In genomic region chr6:145604648-145605047, GRCm38 (mm10) we compare ENCODE assay signal across 28 mouse cellular contexts. TPM values are rescaled to one million over a fixed set of nuclear protein-coding genes. Genes with fewer than 3 reads are reported as not detected.
A peak's percentile ranks its signal among the peaks of the same experiment; 100 is the strongest.
DNase-seq lines count a peak whose midpoint lies in the region; ATAC-seq lines count a peak whose summit lies in the region.
"Had no signal": no experiment of that assay in that cellular context is flagged by ENCODE, and none has a peak within 500 bp of the region (broad histone marks: within the 10 kb centered on the region; RNA-seq: fewer than 3 reads in every experiment).

No protein-coding gene starts in this region.

- DNase-seq in lung, postnatal 36 days = no peak
- peak; percentile 17 for DNase-seq in 416B (ENCODE audit: low read depth)
- peak; percentile 29 for DNase-seq in lung, postnatal 10 days
- no peak for DNase-seq in embryo, embryonic 9.5 days (ENCODE audit: extremely low spot score)
- DNase-seq: adrenal gland, postnatal 14 days; cerebellum, adult 8-10 months; cerebellum, postnatal 36 days; embryo, embryonic 11 days; gastrocnemius, postnatal 25 days; heart, adult 2 months; heart, postnatal 4 days; kidney, adult 9 months; kidney, postnatal 14 days; thymus, adult 18-20 months; thymus, postnatal 36 days had no signal

- H3K4me1 ChIP-seq in forebrain, embryonic 15.5 days = 0 out of 2 replicates have a peak, but pooled peaks cover 2% of the 10 kb centered on the region
- no peaks in the 10 kb centered on the region for H3K4me1 ChIP-seq in forebrain, embryonic 16.5 days (replicated peaks; ENCODE audit: control insufficient read depth, insufficient read depth, low read length)
- H3K4me1 ChIP-seq in lung, embryonic 15.5 days = 0 out of 2 replicates have a peak, but pooled peaks cover 12% of the 10 kb centered on the region
- H3K4me1 ChIP-seq: liver, embryonic 15.5 days; stomach, embryonic 15.5 days had no signal

- H3K36me3 ChIP-seq in forebrain, embryonic 15.5 days = no peaks in the 10 kb centered on the region
- no peaks in the 10 kb centered on the region for H3K36me3 ChIP-seq in forebrain, embryonic 16.5 days (ENCODE audit: control insufficient read depth, insufficient read depth)
- H3K36me3 ChIP-seq in lung, embryonic 15.5 days = no peaks in the 10 kb centered on the region
- H3K36me3 ChIP-seq: heart, embryonic 15.5 days; liver, embryonic 15.5 days; midbrain, embryonic 12.5 days; neural tube, embryonic 12.5 days; stomach, embryonic 15.5 days had no signal

- H3K27me3 ChIP-seq in forebrain, embryonic 15.5 days = no peaks in the 10 kb centered on the region
- H3K27me3 ChIP-seq in forebrain, embryonic 16.5 days (replicated peaks; ENCODE audit: control insufficient read depth, insufficient read depth, low read length) = no peaks in the 10 kb centered on the region
- no peaks in the 10 kb centered on the region for H3K27me3 ChIP-seq in lung, embryonic 15.5 days
- H3K27me3 ChIP-seq: forebrain, embryonic 13.5 days; heart, embryonic 15.5 days; liver, embryonic 15.5 days; midbrain, embryonic 12.5 days; neural tube, embryonic 12.5 days; stomach, embryonic 15.5 days had no signal

- H3K9ac ChIP-seq in forebrain, embryonic 15.5 days (replicated peaks) = no peak overlapping the region
- H3K9ac ChIP-seq in forebrain, embryonic 16.5 days (replicated peaks; ENCODE audit: low read depth, low read length) = no peak overlapping the region
- no peak overlapping the region for H3K9ac ChIP-seq in lung, embryonic 15.5 days
- H3K9ac ChIP-seq: forebrain, embryonic 13.5 days; heart, embryonic 15.5 days; liver, embryonic 15.5 days; midbrain, embryonic 12.5 days; neural tube, embryonic 12.5 days; stomach, embryonic 15.5 days had no signal

- H3K9me3 ChIP-seq in forebrain, embryonic 15.5 days = no peaks in the 10 kb centered on the region
- no peaks in the 10 kb centered on the region for H3K9me3 ChIP-seq in forebrain, embryonic 16.5 days (ENCODE audit: control insufficient read depth, low read length)
- H3K9me3 ChIP-seq in lung, embryonic 15.5 days = no peaks in the 10 kb centered on the region
- H3K9me3 ChIP-seq: forebrain, embryonic 13.5 days; heart, embryonic 15.5 days; liver, embryonic 15.5 days; midbrain, embryonic 12.5 days; neural tube, embryonic 12.5 days; stomach, embryonic 15.5 days had no signal

- H3K4me3 ChIP-seq in forebrain, embryonic 15.5 days = no peak overlapping the region
- no peak overlapping the region for H3K4me3 ChIP-seq in forebrain, embryonic 16.5 days (replicated peaks; ENCODE audit: low read length)
- no peak overlapping the region for H3K4me3 ChIP-seq in lung, embryonic 15.5 days
- H3K4me3 ChIP-seq: forebrain, embryonic 13.5 days; heart, adult 2 months; heart, embryonic 15.5 days; liver, embryonic 15.5 days; midbrain, embryonic 12.5 days; neural tube, embryonic 12.5 days; stomach, embryonic 15.5 days had no signal

- 84% methylated on average over 4 of the region's 4 CpGs for WGBS in forebrain, embryonic 15.5 days
- WGBS in forebrain, embryonic 16.5 days = 85% methylated on average over 4 of the region's 4 CpGs
- 46% methylated on average over 4 of the region's 4 CpGs for WGBS in lung, embryonic 15.5 days

- peak overlapping the region; percentile 29; the same call in 1 of the 2 replicates for H3K27ac ChIP-seq in forebrain, embryonic 15.5 days (replicated peaks)
- no peak overlapping the region for H3K27ac ChIP-seq in forebrain, embryonic 16.5 days (ENCODE audit: low read length)
- H3K27ac ChIP-seq in lung, embryonic 15.5 days = peak overlapping the region; percentile 15; the same call in 1 of the 2 replicates
- H3K27ac ChIP-seq: forebrain, embryonic 13.5 days; heart, adult 2 months; heart, embryonic 15.5 days; hindbrain, postnatal 0 days; liver, embryonic 15.5 days; midbrain, embryonic 12.5 days; neural tube, embryonic 12.5 days; stomach, embryonic 15.5 days had no signal

- no peak overlapping the region for H3K4me2 ChIP-seq in forebrain, embryonic 15.5 days (replicated peaks)
- no peak overlapping the region for H3K4me2 ChIP-seq in forebrain, embryonic 16.5 days (ENCODE audit: low read length)
- no peak overlapping the region for H3K4me2 ChIP-seq in lung, embryonic 15.5 days
- H3K4me2 ChIP-seq: forebrain, embryonic 13.5 days; heart, embryonic 15.5 days; liver, embryonic 15.5 days; midbrain, embryonic 12.5 days; neural tube, embryonic 12.5 days; stomach, embryonic 15.5 days had no signal

- no peak for ATAC-seq in forebrain, embryonic 15.5 days (replicated peaks)
- ATAC-seq in forebrain, embryonic 16.5 days = no peak
- ATAC-seq in lung, embryonic 15.5 days (ENCODE audit: borderline replicate concordance, extremely low read depth, low FRiP score, low TSS enrichment) = no peak
- ATAC-seq: forebrain, embryonic 13.5 days; hindbrain, postnatal 0 days; intestine, embryonic 16.5 days had no signal

RNA-seq across cellular contexts. Expression of gene Lmntd1, which starts 9.5 kb away (rescaled TPM):
- 0.50 and 0.83 TPM in 2 replicates for polyA plus RNA-seq in forebrain, embryonic 15.5 days (2015; fragmentation: Nextera tagmentation; extraction: Ambion mirVana)
- 0.70 and 0.73 TPM in 2 replicates for polyA plus RNA-seq in forebrain, embryonic 16.5 days (2015; fragmentation: Nextera tagmentation; extraction: Ambion mirVana)
- polyA plus RNA-seq in lung, embryonic 15.5 days (2015; fragmentation: Nextera tagmentation; extraction: Ambion mirVana) = 0.97 and 1.9 TPM in 2 replicates
- polyA plus RNA-seq: liver, embryonic 15.5 days had no signal

RNA-seq across cellular contexts. Expression of gene Tuba3b, which starts 10.9 kb away (rescaled TPM):
- not detected in 2 replicates for polyA plus RNA-seq in forebrain, embryonic 15.5 days (2015; fragmentation: Nextera tagmentation; extraction: Ambion mirVana)
- not detected in 2 replicates for polyA plus RNA-seq in forebrain, embryonic 16.5 days (2015; fragmentation: Nextera tagmentation; extraction: Ambion mirVana)
- not detected in 2 replicates for polyA plus RNA-seq in lung, embryonic 15.5 days (2015; fragmentation: Nextera tagmentation; extraction: Ambion mirVana)
- polyA plus RNA-seq: embryonic facial prominence, embryonic 14.5 days; forebrain, embryonic 13.5 days; hindbrain, postnatal 0 days; intestine, embryonic 16.5 days; limb, embryonic 14.5 days; midbrain, embryonic 12.5 days; neural tube, embryonic 12.5 days; stomach, embryonic 15.5 days had no signal

Comparison
In these comparisons a context has a peak if more than half of its experiments do, and no peak if none do; other contexts are left out.
1. DNase-seq: peak in 416B (single experiment) and lung, postnatal 10 days (single experiment); none in lung, postnatal 36 days (single experiment) and embryo, embryonic 9.5 days (single experiment).